Mouse (Mus musculus): ENCODE data around the gene Blm. TPM values are rescaled to one million over a fixed set of nuclear protein-coding genes. Genes with fewer than 3 reads are reported as not detected.
A peak's percentile ranks its signal among the peaks of the same experiment; 100 is the strongest.

Gene Blm
- polyA plus RNA-seq, 1 experiment, result 1.2 TPM

DNA sequence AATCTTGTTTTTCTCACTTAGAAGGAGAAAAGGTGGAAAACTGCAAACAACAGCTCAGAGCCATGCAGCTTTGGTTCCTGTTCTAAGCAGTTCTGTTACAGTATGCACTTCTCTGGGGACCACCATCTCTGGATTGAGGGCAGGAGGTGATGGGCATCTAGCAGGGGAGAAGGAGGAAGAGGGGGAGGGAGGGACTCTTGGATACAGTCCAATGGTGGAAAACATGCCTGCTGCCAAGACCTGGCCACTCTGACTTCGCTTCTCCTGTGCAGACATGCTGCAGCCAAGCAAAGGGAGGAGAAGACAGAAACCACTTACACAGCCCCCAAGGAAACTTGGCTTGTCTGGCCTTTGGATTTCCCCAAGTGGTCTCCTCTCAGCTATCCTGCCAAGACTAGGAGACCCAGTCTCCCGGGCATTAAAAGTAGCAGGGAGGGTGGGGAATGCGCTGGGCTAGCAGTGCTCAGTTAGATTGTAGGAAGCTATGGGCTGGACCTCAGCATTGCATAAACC lies 77.0 kb downstream of the Blm start:
- Histone ChIP-seq H3K4me3 (ENCODE audit: insufficient read depth, low read depth, low read length) (no peak overlapping the region), H3K27ac (replicated peaks; ENCODE audit: low read depth, low read length) (no peak overlapping the region)

DNA sequence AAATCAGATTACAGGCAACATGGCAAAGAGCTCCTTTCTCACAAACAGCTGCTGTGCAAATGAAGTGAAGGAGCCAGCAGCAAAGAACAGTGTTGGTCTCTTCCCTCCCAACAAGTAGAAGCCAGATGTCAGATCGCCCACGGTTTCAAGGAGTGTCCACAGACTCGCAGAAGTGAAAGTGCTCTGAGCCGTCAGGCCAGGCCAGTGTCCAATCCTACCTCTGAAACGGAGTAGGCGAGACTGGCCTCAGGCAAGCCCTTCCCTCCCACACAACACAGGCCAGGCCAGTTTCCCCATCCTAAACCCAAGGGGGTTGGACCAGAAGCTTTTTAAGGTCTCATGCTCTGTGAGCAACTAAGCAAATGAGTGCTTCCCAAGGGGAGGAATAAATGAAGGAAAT lies 77.7 kb downstream of the Blm start:
- Histone ChIP-seq H3K27ac (replicated peaks; ENCODE audit: low read depth, low read length) (peak overlapping the region; percentile 14; the same call in 1 of the 2 replicates), H3K4me3 (ENCODE audit: insufficient read depth, low read depth, low read length) (no peak overlapping the region), H3K4me1 (ENCODE audit: control insufficient read depth, insufficient read depth, insufficient read length, low read length) (no peaks in the 10 kb centered on the region)

More for the DNA sequence above, 77.0 kb downstream of the Blm start:
- H3K4me1 ChIP-seq (ENCODE audit: control insufficient read depth, insufficient read depth, insufficient read length, low read length), result no peaks in the 10 kb centered on the region

DNA sequence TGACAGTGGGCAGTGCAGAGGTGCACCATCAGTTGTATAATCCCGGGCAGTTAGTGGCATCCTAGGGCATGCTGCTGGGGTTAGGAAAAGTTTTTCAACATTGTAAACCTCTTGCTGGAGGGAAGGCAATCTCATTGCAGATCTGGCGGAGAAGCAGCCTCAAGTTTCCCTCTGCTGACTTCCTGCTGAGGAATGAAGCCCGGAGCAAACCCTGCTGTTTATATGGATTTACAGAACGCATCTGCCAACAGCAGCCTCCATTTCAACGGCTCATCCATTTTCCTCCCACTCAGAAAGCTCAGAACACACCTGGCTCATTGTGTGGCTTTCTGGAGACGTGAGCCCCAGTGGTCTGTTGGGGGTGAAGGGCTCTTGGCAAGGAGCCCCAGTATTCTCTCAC lies 78.6 kb downstream of the Blm start:
- Histone ChIP-seq H3K27ac (replicated peaks; ENCODE audit: low read depth, low read length) (0 out of 2 replicates have a peak overlapping the region, but pooled peaks have one; percentile 8), H3K4me3 (ENCODE audit: insufficient read depth, low read depth, low read length) (no peak overlapping the region), H3K4me1 (ENCODE audit: control insufficient read depth, insufficient read depth, insufficient read length, low read length) (no peaks in the 10 kb centered on the region)

DNA sequence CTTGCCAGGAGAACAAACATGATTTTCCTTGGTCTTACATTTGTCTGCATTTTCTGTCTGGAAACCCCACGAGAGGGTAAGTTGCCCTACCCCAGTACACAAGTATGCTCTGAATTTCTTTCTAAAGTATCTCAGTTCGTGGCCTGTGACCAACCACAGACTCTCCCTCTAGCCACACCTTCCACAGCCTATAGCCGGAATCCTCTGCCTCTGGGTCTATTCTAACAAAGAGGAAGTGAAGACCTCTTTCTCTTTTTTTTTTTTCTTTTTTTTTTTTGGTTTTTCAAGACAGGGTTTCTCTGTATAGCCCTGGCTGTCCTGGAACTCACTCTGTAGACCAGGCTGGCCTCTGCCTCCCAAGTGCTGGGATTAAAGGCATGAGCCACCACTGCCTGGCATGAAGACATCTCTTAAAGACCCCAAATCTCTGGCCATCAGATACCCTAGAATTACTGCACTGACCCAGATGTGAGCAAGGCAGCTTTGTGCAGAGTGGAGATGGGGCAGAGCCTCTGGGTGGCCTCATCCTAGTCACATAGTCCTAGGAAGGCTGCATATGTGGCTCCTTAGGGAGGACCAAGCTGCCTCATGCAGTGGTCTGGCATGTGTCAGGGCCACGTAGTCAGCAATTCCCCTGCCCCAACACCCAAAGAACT lies 79.3 kb downstream of the Blm start:
- Histone ChIP-seq H3K4me3 (ENCODE audit: insufficient read depth, low read depth, low read length) (no peak overlapping the region), H3K4me1 (ENCODE audit: control insufficient read depth, insufficient read depth, insufficient read length, low read length) (no peaks in the 10 kb centered on the region), H3K27ac (replicated peaks; ENCODE audit: low read depth, low read length) (0 out of 2 replicates have a peak overlapping the region, but pooled peaks have one; percentile 8)

DNA sequence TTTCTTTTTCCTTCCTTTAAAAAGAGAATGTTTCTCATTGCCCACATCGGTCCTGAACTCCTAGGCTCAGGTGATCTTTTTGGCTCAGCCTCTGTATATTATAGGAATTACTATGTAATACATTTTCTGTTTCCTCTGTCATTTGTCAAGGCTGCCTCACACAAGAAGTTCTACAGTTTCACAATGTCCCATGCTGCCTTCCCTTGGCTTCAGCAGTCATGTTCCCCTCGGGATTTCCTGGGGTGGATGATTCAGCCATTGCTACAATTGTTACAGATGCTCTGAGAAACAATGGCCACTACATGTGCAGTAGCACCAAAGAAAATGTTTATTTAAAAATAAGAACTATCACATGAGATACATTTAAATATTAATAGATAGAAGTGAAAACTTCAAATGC lies 80.1 kb downstream of the Blm start:
- H3K27ac ChIP-seq (replicated peaks; ENCODE audit: low read depth, low read length), result no peak overlapping the region
- no peak overlapping the region for H3K4me3 ChIP-seq (ENCODE audit: insufficient read depth, low read depth, low read length)
- H3K4me1 ChIP-seq (ENCODE audit: control insufficient read depth, insufficient read depth, insufficient read length, low read length), result no peaks in the 10 kb centered on the region

DNA sequence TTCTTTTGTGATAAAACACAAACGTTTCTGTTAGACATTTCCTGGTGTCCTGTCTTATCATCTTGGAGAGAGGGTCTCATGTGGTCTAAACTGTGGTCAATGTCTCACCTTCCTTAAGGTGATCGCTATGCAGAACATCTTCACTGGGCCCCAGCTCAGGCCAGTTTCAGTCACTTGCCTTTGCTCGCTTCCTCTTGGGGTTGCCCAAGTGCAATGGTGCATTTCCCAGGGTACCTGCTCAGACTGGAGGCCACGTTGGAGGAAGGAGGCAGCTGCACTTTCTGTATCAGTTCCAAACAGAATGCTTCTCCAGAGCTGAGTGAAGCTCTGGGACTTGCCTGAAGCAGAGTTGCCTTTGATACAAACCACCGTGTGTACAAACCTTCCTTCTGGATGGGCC lies 80.9 kb downstream of the Blm start:
- no peaks in the 10 kb centered on the region for H3K4me1 ChIP-seq (ENCODE audit: control insufficient read depth, insufficient read depth, insufficient read length, low read length)
- H3K4me3 ChIP-seq (ENCODE audit: insufficient read depth, low read depth, low read length), result no peak overlapping the region
- H3K27ac ChIP-seq (replicated peaks; ENCODE audit: low read depth, low read length), result no peak overlapping the region

DNA sequence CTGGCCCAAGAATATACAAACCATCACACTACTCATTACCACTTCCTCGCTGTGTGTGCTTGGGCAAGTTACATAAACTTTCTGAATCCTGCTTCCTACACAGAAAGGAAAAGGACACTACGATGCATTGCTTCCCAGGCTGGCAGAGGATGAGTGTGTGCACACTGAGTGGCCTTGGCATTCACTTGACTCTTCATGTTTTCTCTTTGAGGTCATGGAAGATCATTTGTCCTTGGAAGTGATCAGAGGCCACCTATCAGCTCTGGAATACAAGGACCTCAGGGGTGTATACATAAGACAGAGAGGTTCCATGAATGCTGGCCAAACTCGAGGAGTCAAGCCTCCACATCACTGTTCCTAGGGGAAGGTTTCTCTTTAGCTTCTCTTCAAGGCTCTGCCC lies 81.8 kb downstream of the Blm start:
- Histone ChIP-seq H3K4me1 (ENCODE audit: control insufficient read depth, insufficient read depth, insufficient read length, low read length) (no peaks in the 10 kb centered on the region), H3K27ac (replicated peaks; ENCODE audit: low read depth, low read length) (no peak overlapping the region), H3K4me3 (ENCODE audit: insufficient read depth, low read depth, low read length) (no peak overlapping the region)

DNA sequence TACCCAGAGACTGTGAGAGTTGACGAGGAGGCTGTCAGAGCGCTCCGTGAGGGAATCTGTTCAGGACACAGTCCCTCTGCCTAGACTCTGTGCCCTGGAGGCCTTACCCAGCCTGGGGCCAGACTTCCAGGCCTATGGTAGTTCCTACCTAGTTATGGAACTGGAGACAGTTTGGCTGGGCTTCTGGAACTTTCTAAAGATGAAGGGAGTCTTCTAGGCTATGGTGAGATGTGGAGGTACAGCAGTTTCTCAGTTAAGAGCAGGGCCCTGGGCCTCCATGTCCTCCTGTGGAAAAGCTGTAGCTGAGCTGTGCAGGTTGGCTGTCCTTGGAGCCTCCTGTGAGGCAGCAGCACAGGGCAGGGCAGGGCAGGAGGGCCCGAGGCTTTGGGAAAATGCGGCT lies 82.7 kb downstream of the Blm start:
- Histone ChIP-seq H3K4me1 (ENCODE audit: control insufficient read depth, insufficient read depth, insufficient read length, low read length) (no peaks in the 10 kb centered on the region), H3K27ac (replicated peaks; ENCODE audit: low read depth, low read length) (no peak overlapping the region), H3K4me3 (ENCODE audit: insufficient read depth, low read depth, low read length) (no peak overlapping the region)

DNA sequence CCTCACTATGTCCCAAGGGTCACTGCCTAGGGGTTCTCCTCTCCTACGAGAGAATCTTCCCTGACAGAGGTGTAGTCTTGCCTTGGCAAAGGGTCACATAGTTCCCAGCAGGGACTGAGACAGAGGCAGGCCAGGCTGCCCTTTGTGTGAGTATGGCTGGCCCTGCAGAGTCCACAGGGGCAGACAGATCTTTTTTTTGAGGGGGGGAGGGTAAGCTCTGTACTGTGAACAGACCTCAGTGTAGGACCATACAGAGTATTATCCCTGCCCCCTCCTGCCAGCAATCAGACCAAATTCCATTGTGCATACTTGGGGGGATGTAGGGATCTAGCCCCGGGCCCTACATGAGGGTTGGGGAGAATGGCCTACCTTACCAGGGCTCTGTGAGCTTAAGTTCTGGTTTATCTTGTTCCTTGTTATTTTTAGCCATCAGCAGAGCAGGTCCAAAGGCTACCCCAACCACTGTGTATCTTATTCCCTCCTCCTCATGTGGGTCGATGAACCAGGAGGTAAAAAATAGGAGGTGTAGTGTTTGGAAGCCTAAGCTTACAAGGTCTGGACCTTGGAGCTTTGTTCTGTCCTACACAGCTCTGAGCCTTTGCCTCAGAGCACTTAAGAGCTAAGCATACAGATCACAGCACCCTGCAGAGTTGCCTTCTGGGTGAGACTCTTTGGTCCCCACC lies 83.2 kb downstream of the Blm start:
- Histone ChIP-seq H3K4me3 (ENCODE audit: insufficient read depth, low read depth, low read length) (no peak overlapping the region), H3K27ac (replicated peaks; ENCODE audit: low read depth, low read length) (no peak overlapping the region), H3K4me1 (ENCODE audit: control insufficient read depth, insufficient read depth, insufficient read length, low read length) (no peaks in the 10 kb centered on the region)

DNA sequence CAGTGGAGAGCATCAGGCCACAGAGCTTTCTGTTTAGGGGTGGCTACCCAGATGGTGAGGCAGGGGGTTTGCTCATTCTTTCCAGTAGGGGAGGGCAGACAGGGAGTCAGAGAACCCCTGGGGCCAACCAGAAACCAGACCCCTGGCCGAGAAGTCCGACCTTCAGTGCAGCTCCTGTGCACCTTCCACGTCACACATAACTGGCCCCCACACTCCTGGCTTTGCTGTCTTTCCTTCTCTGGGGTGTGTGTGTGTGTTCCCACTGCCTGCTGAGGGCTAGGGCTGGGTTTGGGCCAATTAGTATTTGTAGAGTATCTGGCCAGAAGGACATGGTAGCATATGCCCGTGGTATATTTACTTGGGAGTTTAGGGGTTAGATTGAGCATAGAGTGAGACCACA lies 84.6 kb downstream of the Blm start:
- no peaks in the 10 kb centered on the region for H3K4me1 ChIP-seq (ENCODE audit: control insufficient read depth, insufficient read depth, insufficient read length, low read length)
- no peak overlapping the region for H3K27ac ChIP-seq (replicated peaks; ENCODE audit: low read depth, low read length)
- no peak overlapping the region for H3K4me3 ChIP-seq (ENCODE audit: insufficient read depth, low read depth, low read length)

DNA sequence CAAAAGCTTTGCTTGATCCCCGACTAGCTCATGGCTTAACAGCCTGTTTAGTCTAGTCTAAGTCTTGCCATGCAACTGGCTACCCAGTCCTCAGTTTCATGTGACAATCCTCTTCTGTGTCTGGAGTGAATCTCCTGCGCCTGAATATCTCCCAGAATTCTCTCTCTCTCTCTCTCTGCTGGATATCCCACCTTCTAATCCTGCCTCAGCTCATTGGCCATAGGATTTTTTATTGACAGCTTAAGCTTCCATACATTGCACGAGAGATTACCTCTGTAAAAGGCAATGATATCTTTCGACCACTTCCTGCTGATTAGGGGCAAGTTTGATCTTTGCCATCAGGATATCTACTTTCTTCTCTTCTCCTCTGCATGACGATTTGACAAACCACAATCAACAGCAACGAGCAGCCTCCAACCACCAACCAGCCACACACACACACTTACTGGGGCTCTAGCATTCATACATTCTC lies 85.3 kb downstream of the Blm start:
- Histone ChIP-seq H3K4me3 (ENCODE audit: insufficient read depth, low read depth, low read length) (no peak overlapping the region), H3K27ac (replicated peaks; ENCODE audit: low read depth, low read length) (no peak overlapping the region), H3K4me1 (ENCODE audit: control insufficient read depth, insufficient read depth, insufficient read length, low read length) (no peaks in the 10 kb centered on the region)

DNA sequence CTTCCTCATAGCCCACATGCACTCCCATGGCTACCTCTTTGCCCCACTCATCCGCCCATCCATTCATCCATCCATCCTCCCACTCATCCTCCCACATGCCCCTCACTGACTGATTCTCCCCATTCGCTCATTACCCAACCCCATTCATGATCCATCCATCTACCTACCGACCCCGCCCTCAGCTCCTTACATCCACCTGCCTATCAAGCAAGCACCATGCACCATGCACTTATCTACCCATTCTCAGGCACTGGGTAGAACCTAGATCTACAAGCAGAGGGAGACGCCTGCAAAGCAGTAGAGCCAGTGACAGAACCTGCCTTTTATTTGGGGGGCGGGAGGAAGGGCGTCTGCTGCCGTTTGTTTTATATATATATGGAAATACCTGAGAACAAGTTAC lies 87.6 kb downstream of the Blm start:
- Histone ChIP-seq H3K27ac (replicated peaks; ENCODE audit: low read depth, low read length) (no peak overlapping the region), H3K4me3 (ENCODE audit: insufficient read depth, low read depth, low read length) (no peak overlapping the region), H3K4me1 (ENCODE audit: control insufficient read depth, insufficient read depth, insufficient read length, low read length) (no peaks in the 10 kb centered on the region)

DNA sequence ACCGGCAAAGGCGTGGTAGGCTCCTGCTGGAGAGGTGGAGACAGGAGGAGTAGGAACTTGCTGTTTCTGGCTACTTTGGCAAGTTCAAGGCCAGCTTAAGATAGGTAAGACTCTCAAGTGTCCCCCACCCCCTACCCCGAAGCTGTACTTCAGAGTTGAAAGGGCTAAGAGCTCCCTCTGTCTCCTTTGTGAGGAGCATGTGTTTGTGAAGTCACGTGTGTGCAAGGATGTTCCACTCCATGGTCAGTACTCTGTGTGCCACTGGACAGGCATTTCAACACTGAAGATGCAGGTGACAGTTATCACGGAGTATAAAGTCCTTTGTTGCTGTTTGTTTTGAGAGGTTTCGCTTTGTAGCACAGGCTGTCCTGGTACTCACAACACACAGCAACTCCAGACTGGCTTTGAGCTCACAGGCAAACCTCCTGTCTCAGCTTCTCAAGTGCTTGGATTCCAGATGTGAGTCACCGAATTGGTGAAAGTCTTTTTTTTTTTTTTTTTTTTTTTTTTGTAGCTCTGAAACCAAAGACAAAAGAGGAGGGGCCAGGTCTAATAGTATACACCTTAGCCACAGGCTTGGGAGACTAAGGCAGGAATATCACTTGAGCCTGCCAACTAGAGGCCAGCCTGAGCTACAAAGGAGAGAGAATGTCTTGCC lies 88.6 kb downstream of the Blm start:
- Histone ChIP-seq H3K27ac (replicated peaks; ENCODE audit: low read depth, low read length) (no peak overlapping the region), H3K4me1 (ENCODE audit: control insufficient read depth, insufficient read depth, insufficient read length, low read length) (no peaks in the 10 kb centered on the region), H3K4me3 (ENCODE audit: insufficient read depth, low read depth, low read length) (no peak overlapping the region)

DNA sequence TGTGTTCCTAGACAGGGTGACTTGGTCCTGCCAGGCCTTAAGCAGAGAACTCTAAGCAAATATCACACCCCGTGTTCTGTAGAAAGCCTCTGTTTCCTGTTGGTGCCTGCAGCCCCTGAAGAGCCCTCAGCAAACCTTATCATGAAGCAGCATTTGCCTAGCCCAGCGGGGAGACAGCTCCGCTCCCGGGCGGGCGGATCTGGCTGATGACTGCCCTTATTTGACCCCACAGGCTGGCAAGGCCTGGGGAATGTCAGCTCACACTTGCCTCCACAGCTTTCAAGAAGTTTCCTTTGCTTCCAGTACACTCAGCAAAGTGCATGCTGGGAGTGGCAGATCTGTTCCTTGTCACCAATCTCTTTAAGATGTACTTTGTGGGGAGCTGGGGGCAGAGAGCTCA lies 89.4 kb downstream of the Blm start:
- no peak overlapping the region for H3K4me3 ChIP-seq (ENCODE audit: insufficient read depth, low read depth, low read length)
- no peak overlapping the region for H3K27ac ChIP-seq (replicated peaks; ENCODE audit: low read depth, low read length)
- no peaks in the 10 kb centered on the region for H3K4me1 ChIP-seq (ENCODE audit: control insufficient read depth, insufficient read depth, insufficient read length, low read length)

DNA sequence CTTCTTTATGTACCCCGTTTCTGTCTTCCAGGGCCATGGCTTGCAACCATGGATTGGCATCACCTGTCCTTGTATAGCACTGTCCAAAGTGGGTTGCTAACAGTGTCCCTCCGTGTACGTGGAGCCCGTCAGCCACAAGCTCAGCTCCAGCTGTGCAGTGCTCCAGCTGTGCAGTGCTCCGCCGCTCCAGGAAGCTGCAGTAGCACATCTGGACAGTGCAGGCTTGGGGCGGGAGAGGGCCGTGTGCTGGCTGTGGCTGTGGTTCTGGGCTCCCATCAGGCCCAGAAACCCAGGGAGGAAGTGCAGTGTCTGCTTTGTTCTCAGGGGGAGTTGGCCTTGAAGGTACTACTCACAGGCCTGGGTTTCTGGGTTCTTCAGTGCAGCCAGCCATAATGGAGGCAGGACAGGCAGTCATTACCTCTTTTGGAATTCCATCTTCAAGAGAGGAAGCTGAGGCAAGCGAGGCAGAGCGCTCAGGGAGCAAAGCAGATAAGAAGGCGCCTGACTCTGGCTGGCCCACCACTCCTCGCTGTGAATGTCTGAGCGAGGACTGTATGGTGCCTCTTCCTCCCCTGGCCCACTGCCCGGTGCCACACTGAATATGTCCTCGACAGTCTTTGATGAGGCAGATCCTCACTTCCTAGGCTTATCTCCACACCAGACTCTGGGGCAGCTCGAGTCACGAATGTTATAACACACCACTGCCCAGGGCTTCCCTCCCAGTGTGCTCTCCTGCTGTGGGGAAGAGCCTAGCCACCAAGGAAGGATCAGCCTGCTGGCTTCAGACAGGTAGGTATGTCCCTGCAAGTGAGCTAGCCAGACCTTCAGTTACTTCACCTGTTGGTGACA lies 90.3 kb downstream of the Blm start:
- H3K4me3 ChIP-seq (ENCODE audit: insufficient read depth, low read depth, low read length), result no peak overlapping the region
- H3K27ac ChIP-seq (replicated peaks; ENCODE audit: low read depth, low read length), result no peak overlapping the region
- H3K4me1 ChIP-seq (ENCODE audit: control insufficient read depth, insufficient read depth, insufficient read length, low read length), result no peaks in the 10 kb centered on the region
